Mouse (Mus musculus): ENCODE measurements around the gene Ift122. TPM values are rescaled to one million over a fixed set of nuclear protein-coding genes. Genes with fewer than 3 reads are reported as not detected.
A peak's percentile ranks its signal among the peaks of the same experiment; 100 is the strongest.

Ift122 gene
- polyA plus RNA-seq, 1 experiment from 2014 or later, result 29.4 TPM

- 83% methylated on average over 3 of the region's 3 CpGs for WGBS
Observed at GRCm38 (mm10) chr6:115892363-115892762, 39.1 kb downstream of the Ift122 start.

GRCm38 (mm10) chr6:115896346-115896745, 43.1 kb downstream of the Ift122 start:
- no peak for DNase-seq (ENCODE audit: low spot score)
- WGBS, result 90% methylated on average over 1 of the region's 1 CpGs
- Histone ChIP-seq H3K27ac (replicated peaks; ENCODE audit: low read depth, low read length) (no peak overlapping the region), H3K4me1 (ENCODE audit: control insufficient read depth, insufficient read depth, low read length) (no peaks in the 10 kb centered on the region), H3K4me2 (ENCODE audit: low read depth, severe bottlenecking) (no peak overlapping the region), H3K4me3 (ENCODE audit: low read depth, low read length) (no peak overlapping the region), H3K9ac (ENCODE audit: low read length) (no peak overlapping the region), H3K36me3 (ENCODE audit: control insufficient read depth, insufficient read depth, low read length) (no peaks in the 10 kb centered on the region; the same call in 1 of the 2 replicates), H3K9me3 (ENCODE audit: control insufficient read depth, low read length) (no peaks in the 10 kb centered on the region), H3K27me3 (ENCODE audit: control insufficient read depth, insufficient read depth, low read length) (no peaks in the 10 kb centered on the region)
- no peak for ATAC-seq (ENCODE audit: insufficient number of reproducible peaks, low FRiP score, low TSS enrichment, low read depth)

More at GRCm38 (mm10) chr6:115892363-115892762, 39.1 kb downstream of the Ift122 start:
- H3K4me1 ChIP-seq (ENCODE audit: control insufficient read depth, insufficient read depth, low read length), result no peaks in the 10 kb centered on the region
- H3K9ac ChIP-seq (ENCODE audit: low read length), result no peak overlapping the region
- H3K9me3 ChIP-seq (ENCODE audit: control insufficient read depth, low read length), result peaks cover 4% of the 10 kb centered on the region; the same call in 1 of the 2 replicates
- peaks cover 2% of the 10 kb centered on the region; the same call in 1 of the 2 replicates for H3K36me3 ChIP-seq (ENCODE audit: control insufficient read depth, insufficient read depth, low read length)
- H3K27me3 ChIP-seq (ENCODE audit: control insufficient read depth, insufficient read depth, low read length), result no peaks in the 10 kb centered on the region
- ATAC-seq (ENCODE audit: insufficient number of reproducible peaks, low FRiP score, low TSS enrichment, low read depth), result no peak
- no peak for DNase-seq (ENCODE audit: low spot score)
- no peak overlapping the region for H3K27ac ChIP-seq (replicated peaks; ENCODE audit: low read depth, low read length)
- no peak overlapping the region for H3K4me2 ChIP-seq (ENCODE audit: low read depth, severe bottlenecking)
- no peak overlapping the region for H3K4me3 ChIP-seq (ENCODE audit: low read depth, low read length)

- Histone ChIP-seq H3K4me1 (ENCODE audit: control insufficient read depth, insufficient read depth, low read length) (no peaks in the 10 kb centered on the region), H3K27me3 (ENCODE audit: control insufficient read depth, insufficient read depth, low read length) (no peaks in the 10 kb centered on the region), H3K9me3 (ENCODE audit: control insufficient read depth, low read length) (no peaks in the 10 kb centered on the region), H3K9ac (ENCODE audit: low read length) (no peak overlapping the region), H3K36me3 (ENCODE audit: control insufficient read depth, insufficient read depth, low read length) (no peaks in the 10 kb centered on the region), H3K4me3 (ENCODE audit: low read depth, low read length) (no peak overlapping the region), H3K27ac (replicated peaks; ENCODE audit: low read depth, low read length) (no peak overlapping the region), H3K4me2 (ENCODE audit: low read depth, severe bottlenecking) (no peak overlapping the region)
- WGBS, result 83% methylated on average over 4 of the region's 4 CpGs
- ATAC-seq (ENCODE audit: insufficient number of reproducible peaks, low FRiP score, low TSS enrichment, low read depth) (no peak), DNase-seq (ENCODE audit: low spot score) (no peak)
Observed at GRCm38 (mm10) chr6:115897117-115897516, 43.8 kb downstream of the Ift122 start.

GRCm38 (mm10) chr6:115897926-115898520, 44.8 kb downstream of the Ift122 start:
- no peak overlapping the region for H3K4me3 ChIP-seq (ENCODE audit: low read depth, low read length)
- DNase-seq (ENCODE audit: low spot score) (no peak), ATAC-seq (ENCODE audit: insufficient number of reproducible peaks, low FRiP score, low TSS enrichment, low read depth) (no peak)
- no peaks in the 10 kb centered on the region for H3K9me3 ChIP-seq (ENCODE audit: control insufficient read depth, low read length)
- no peak overlapping the region for H3K9ac ChIP-seq (ENCODE audit: low read length)
- no peak overlapping the region for H3K4me2 ChIP-seq (ENCODE audit: low read depth, severe bottlenecking)
- H3K4me1 ChIP-seq (ENCODE audit: control insufficient read depth, insufficient read depth, low read length), result no peaks in the 10 kb centered on the region
- no peaks in the 10 kb centered on the region for H3K36me3 ChIP-seq (ENCODE audit: control insufficient read depth, insufficient read depth, low read length)
- no peaks in the 10 kb centered on the region for H3K27me3 ChIP-seq (ENCODE audit: control insufficient read depth, insufficient read depth, low read length)
- no peak overlapping the region for H3K27ac ChIP-seq (replicated peaks; ENCODE audit: low read depth, low read length)
- 63% methylated on average over 7 of the region's 7 CpGs for WGBS

DNA sequence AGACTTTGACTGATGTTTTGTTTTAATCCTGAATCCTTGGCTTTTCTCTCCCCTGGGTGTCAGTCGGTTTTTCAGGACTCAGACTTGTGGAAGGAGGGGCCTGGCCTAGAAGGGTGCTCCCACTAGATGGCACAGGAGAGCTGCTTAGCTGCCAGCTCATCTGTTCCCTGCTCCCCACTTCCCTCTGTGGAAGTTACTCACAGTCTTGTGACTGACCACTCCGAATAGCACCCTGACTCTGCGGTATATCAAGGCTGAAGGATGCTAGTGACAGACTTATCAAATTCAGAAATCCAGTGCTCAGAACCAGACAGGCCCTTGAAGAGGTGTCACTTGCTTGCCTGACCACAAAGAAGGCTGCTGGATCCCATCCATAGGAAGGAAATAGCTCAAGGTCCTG, 47.8 kb downstream of the Ift122 start:
- DNase-seq (ENCODE audit: low spot score) (peak; percentile 74), ATAC-seq (ENCODE audit: insufficient number of reproducible peaks, low FRiP score, low TSS enrichment, low read depth) (0 out of 2 replicates have a peak, but pooled peaks have one; percentile 51)
- Histone ChIP-seq H3K4me1 (ENCODE audit: control insufficient read depth, insufficient read depth, low read length) (no peaks in the 10 kb centered on the region), H3K9ac (ENCODE audit: low read length) (no peak overlapping the region), H3K9me3 (ENCODE audit: control insufficient read depth, low read length) (no peaks in the 10 kb centered on the region), H3K27ac (replicated peaks; ENCODE audit: low read depth, low read length) (no peak overlapping the region), H3K36me3 (ENCODE audit: control insufficient read depth, insufficient read depth, low read length) (no peaks in the 10 kb centered on the region), H3K4me3 (ENCODE audit: low read depth, low read length) (no peak overlapping the region), H3K4me2 (ENCODE audit: low read depth, severe bottlenecking) (no peak overlapping the region), H3K27me3 (ENCODE audit: control insufficient read depth, insufficient read depth, low read length) (no peaks in the 10 kb centered on the region)
- 28% methylated on average over 3 of the region's 3 CpGs for WGBS

DNA sequence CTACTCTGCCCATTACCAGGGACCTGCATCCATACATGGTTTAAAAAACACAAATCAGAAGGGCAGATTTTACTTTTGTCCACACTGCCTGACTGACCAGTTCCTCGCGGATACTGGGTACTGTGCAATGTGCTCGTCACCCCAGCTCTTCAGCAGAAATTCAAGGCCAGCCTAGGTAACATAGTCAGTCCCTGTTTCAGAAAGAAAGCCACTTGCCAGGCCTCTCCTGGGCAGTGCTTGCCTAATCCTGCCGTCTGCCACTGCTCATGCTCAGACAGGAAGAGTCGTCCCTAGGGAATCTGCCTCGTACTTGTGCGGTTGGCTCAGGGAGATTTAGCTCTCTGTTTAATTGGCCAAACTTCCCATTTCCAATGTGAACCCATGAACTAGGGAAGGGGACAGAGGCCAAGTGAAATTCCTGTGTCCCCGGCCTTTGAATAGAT, 48.2 kb downstream of the Ift122 start:
- no peaks in the 10 kb centered on the region for H3K27me3 ChIP-seq (ENCODE audit: control insufficient read depth, insufficient read depth, low read length)
- 82% methylated on average over 8 of the region's 8 CpGs for WGBS
- no peak overlapping the region for H3K27ac ChIP-seq (replicated peaks; ENCODE audit: low read depth, low read length)
- no peaks in the 10 kb centered on the region for H3K36me3 ChIP-seq (ENCODE audit: control insufficient read depth, insufficient read depth, low read length)
- H3K4me3 ChIP-seq (ENCODE audit: low read depth, low read length), result no peak overlapping the region
- H3K4me1 ChIP-seq (ENCODE audit: control insufficient read depth, insufficient read depth, low read length), result no peaks in the 10 kb centered on the region
- ATAC-seq (ENCODE audit: insufficient number of reproducible peaks, low FRiP score, low TSS enrichment, low read depth) (0 out of 2 replicates have a peak, but pooled peaks have one; percentile 13), DNase-seq (ENCODE audit: low spot score) (no peak)
- no peaks in the 10 kb centered on the region for H3K9me3 ChIP-seq (ENCODE audit: control insufficient read depth, low read length)
- H3K4me2 ChIP-seq (ENCODE audit: low read depth, severe bottlenecking), result no peak overlapping the region
- no peak overlapping the region for H3K9ac ChIP-seq (ENCODE audit: low read length)

DNA sequence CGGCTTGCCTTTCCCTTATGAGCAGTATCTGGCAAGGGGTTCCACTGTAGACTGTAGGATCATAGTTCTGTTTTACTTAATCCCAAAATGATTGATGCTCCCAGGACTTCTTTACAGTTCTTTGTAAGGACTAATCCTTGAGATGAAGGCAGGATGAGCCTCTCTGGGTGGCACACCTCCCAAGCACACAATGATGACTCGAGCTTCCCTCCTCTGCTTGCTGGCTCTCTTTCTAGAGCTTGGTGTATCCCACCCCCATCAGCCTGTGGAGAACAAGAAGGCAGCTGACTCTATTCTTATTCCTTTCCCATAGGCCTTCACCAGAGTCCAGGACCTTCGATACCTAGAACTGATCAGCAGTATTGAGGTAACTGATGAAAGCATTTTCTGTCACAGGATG, 49.3 kb downstream of the Ift122 start:
- ATAC-seq (ENCODE audit: insufficient number of reproducible peaks, low FRiP score, low TSS enrichment, low read depth), result no peak
- 88% methylated on average over 3 of the region's 3 CpGs for WGBS
- H3K36me3 ChIP-seq (ENCODE audit: control insufficient read depth, insufficient read depth, low read length), result peaks cover 3% of the 10 kb centered on the region; the same call in 1 of the 2 replicates
- H3K9ac ChIP-seq (ENCODE audit: low read length), result 0 out of 2 replicates have a peak overlapping the region, but pooled peaks have one; percentile 7
- no peak overlapping the region for H3K27ac ChIP-seq (replicated peaks; ENCODE audit: low read depth, low read length)
- no peak overlapping the region for H3K4me2 ChIP-seq (ENCODE audit: low read depth, severe bottlenecking)
- H3K27me3 ChIP-seq (ENCODE audit: control insufficient read depth, insufficient read depth, low read length), result no peaks in the 10 kb centered on the region
- no peaks in the 10 kb centered on the region for H3K9me3 ChIP-seq (ENCODE audit: control insufficient read depth, low read length)
- no peak for DNase-seq (ENCODE audit: low spot score)
- H3K4me3 ChIP-seq (ENCODE audit: low read depth, low read length), result no peak overlapping the region
- no peaks in the 10 kb centered on the region for H3K4me1 ChIP-seq (ENCODE audit: control insufficient read depth, insufficient read depth, low read length)

- no peak overlapping the region for H3K9ac ChIP-seq (ENCODE audit: low read length)
- peaks cover 3% of the 10 kb centered on the region; the same call in 1 of the 2 replicates for H3K36me3 ChIP-seq (ENCODE audit: control insufficient read depth, insufficient read depth, low read length)
- H3K4me1 ChIP-seq (ENCODE audit: control insufficient read depth, insufficient read depth, low read length), result no peaks in the 10 kb centered on the region
- no peak for ATAC-seq (ENCODE audit: insufficient number of reproducible peaks, low FRiP score, low TSS enrichment, low read depth)
- H3K4me2 ChIP-seq (ENCODE audit: low read depth, severe bottlenecking), result no peak overlapping the region
- H3K9me3 ChIP-seq (ENCODE audit: control insufficient read depth, low read length), result no peaks in the 10 kb centered on the region
- no peak for DNase-seq (ENCODE audit: low spot score)
- H3K27me3 ChIP-seq (ENCODE audit: control insufficient read depth, insufficient read depth, low read length), result no peaks in the 10 kb centered on the region
- no peak overlapping the region for H3K4me3 ChIP-seq (ENCODE audit: low read depth, low read length)
- no peak overlapping the region for H3K27ac ChIP-seq (replicated peaks; ENCODE audit: low read depth, low read length)
- WGBS, result 90% methylated on average over 6 of the region's 6 CpGs
Observed at GRCm38 (mm10) chr6:115905568-115905967, 52.3 kb downstream of the Ift122 start.

Data from limb, embryonic 11.5 days (tissue).